Mouse (Mus musculus) heart, embryonic 13.5 days (tissue): Measurements from ENCODE around the gene Edc3. TPM values are rescaled to one million over a fixed set of nuclear protein-coding genes. Genes with fewer than 3 reads are reported as not detected.
"Not testable (repeated sequence)": the region's sequence is repeated elsewhere in the genome, so short reads cannot be mapped to it uniquely, and the experiment has no call there.

ENCODE experiments used
- ATAC-seq: fragments of 200-750 bp; cut with Nextera tagmentation; 2 replicates; pipeline ENCODE4 v1.8.0; 2017; ENCODE audit warnings: moderate TSS enrichment; ENCODE audit not compliant: insufficient number of reproducible peaks, low FRiP score, low TSS enrichment; ENCODE audit errors: extremely low read depth
- H3K27ac ChIP-seq: fragments of 300-500 bp; sonication (generic); replicated peaks from 2 replicates; pipeline ENCODE4 v1.5.1; 2015; ENCODE audit warnings: moderate library complexity, mild to moderate bottlenecking, inconsistent platforms
- H3K27me3 ChIP-seq: fragments of 300-500 bp; sonication (generic); replicated peaks from 2 replicates; pipeline ENCODE4 v1.6.1; 2015; ENCODE audit warnings: mild to moderate bottlenecking, inconsistent platforms
- H3K36me3 ChIP-seq: fragments of 300-500 bp; sonication (generic); 2 replicates; pipeline ENCODE4 v1.6.1; 2015; ENCODE audit warnings: mild to moderate bottlenecking, inconsistent platforms
- H3K4me1 ChIP-seq: fragments of 300-500 bp; sonication (generic); 2 replicates; pipeline ENCODE4 v1.6.1; 2015; ENCODE audit warnings: inconsistent platforms
- H3K4me2 ChIP-seq: fragments of 300-500 bp; sonication (generic); 2 replicates; pipeline ENCODE4 v1.6.1; 2015; ENCODE audit warnings: inconsistent platforms, mild to moderate bottlenecking, moderate library complexity
- H3K4me3 ChIP-seq: fragments of 300-500 bp; sonication (generic); 2 replicates; pipeline ENCODE4 v1.5.1; 2015; ENCODE audit warnings: moderate library complexity, mild to moderate bottlenecking, inconsistent platforms
- H3K9ac ChIP-seq: fragments of 300-500 bp; sonication (generic); 2 replicates; pipeline ENCODE4 v1.6.1; 2015; ENCODE audit warnings: inconsistent platforms, mild to moderate bottlenecking, moderate library complexity
- H3K9me3 ChIP-seq: fragments of 300-500 bp; sonication (generic); 2 replicates; pipeline ENCODE4 v1.6.1; 2016; ENCODE audit warnings: inconsistent platforms
- WGBS: fragments of 180-500 bp; shearing (Covaris S2); methylation state at CpG from one replicate; pipeline ENCODE4 v1.1.7; 2015; ENCODE audit warnings: mixed read lengths; 5-methylcytosine and 5-hydroxymethylcytosine counted together
- polyA plus RNA-seq: library from polyadenylated mRNA; unstranded; fragments of >200 nt; fragmentation: Nextera tagmentation; extraction: Ambion mirVana; gene quantifications from 2 replicates; pipeline ENCODE4 v1.2.1, GENCODE M21; 2015

Edc3 gene
- polyA plus RNA-seq, 1 experiment from 2014 or later, result 16.2 TPM

DNA sequence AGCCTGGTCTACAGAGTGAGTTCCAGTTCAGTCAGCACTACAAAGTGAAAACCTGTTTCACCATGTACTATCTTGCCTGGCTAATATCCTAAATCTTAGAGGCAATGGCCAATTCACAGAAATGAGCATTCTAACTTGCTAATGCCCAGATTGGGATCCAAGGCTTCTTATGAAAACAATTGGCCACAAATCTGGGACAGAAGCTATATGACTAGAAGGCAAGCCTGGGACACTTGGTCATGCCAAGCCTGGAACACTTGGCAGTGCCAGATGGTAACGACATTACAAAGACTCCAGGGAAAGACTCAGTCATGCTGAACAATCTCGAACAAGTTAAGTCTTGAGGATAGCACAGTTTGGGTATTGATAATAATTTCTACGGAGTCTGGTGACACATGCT, 1.8 kb upstream of the Edc3 start:
- peaks cover 16% of the 10 kb centered on the region for H3K4me1 ChIP-seq
- WGBS, result 83% methylated on average over 3 of the region's 3 CpGs
- H3K9ac ChIP-seq, result no peak overlapping the region
- H3K9me3 ChIP-seq, result peaks cover 4% of the 10 kb centered on the region; the same call in 1 of the 2 replicates
- no peaks in the 10 kb centered on the region for H3K27me3 ChIP-seq
- no peak overlapping the region for H3K27ac ChIP-seq
- no peak overlapping the region for H3K4me2 ChIP-seq
- ATAC-seq, result no peak
- H3K4me3 ChIP-seq, result no peak overlapping the region
- peaks cover 2% of the 10 kb centered on the region; the same call in 1 of the 2 replicates for H3K36me3 ChIP-seq

DNA sequence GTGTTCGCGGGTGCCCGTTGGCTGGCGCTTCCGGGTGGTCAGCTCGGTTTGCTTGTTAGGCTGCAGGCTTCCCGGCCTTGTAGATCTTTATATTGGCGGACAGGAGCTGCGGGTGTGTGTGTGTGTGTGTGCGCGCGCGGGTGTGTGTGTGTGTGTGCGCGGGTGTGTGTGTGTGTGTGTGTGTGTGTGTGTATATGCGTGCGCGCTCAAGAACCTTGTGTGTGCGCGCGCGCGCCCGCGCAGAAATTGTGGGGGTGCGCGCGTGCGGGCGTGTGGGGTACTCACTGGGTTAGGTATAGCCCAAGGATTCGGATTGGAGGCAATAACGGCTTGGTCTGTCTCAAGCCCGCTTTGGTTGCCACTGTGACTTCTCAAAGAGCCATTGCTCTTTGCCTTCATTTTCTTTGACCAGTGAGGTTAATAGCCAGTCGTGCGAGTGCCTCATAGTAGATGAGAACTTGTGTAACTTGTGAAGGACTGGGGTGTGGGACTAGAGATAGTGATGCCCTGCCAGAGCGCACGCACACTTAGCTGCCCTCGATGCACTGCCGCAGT, 457 bp downstream of the Edc3 start:
- H3K4me2 ChIP-seq, result peak overlapping the region; percentile 91
- peaks cover 16% of the 10 kb centered on the region for H3K4me1 ChIP-seq
- H3K27me3 ChIP-seq, result no peaks in the 10 kb centered on the region
- H3K27ac ChIP-seq, result peak overlapping the region; percentile 88
- H3K9ac ChIP-seq, result peak overlapping the region; percentile 95
- whole genome bisulfite sequencing, result 2% methylated on average over 38 of the region's 39 CpGs
- H3K4me3 ChIP-seq, result peak overlapping the region; percentile 94
- peak; percentile 59; the same call in 1 of the 2 replicates for ATAC-seq
- peaks cover 23% of the 10 kb centered on the region for H3K36me3 ChIP-seq
- H3K9me3 ChIP-seq, result peaks cover 4% of the 10 kb centered on the region; the same call in 1 of the 2 replicates

DNA sequence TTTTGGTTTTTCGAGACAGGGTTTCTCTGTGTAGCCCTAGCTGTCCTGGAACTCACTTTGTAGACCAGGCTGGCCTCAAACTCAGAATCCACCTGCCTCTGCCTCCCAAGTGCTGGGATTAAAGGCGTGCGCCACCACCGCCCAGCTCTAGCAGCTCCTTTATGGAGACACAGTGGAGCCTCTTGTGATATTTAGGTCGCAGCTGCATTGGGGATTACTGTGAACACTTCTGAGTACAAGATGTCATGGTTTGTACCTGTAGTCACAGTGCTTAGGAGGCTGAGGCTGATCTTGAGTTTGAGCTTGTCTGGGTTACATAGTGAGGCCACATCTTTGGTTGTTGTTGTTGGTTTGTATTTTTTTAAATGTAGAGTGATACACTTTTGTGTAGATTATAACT, 1.9 kb downstream of the Edc3 start:
- Histone ChIP-seq H3K4me1 (peaks cover 16% of the 10 kb centered on the region), H3K36me3 (peaks cover 37% of the 10 kb centered on the region)
- not testable (repeated sequence) for H3K4me3 ChIP-seq, H3K9me3 ChIP-seq, H3K4me2 ChIP-seq, ATAC-seq, H3K27ac ChIP-seq, H3K9ac ChIP-seq, H3K27me3 ChIP-seq
- WGBS, result 80% methylated on average over 5 of the region's 5 CpGs

DNA sequence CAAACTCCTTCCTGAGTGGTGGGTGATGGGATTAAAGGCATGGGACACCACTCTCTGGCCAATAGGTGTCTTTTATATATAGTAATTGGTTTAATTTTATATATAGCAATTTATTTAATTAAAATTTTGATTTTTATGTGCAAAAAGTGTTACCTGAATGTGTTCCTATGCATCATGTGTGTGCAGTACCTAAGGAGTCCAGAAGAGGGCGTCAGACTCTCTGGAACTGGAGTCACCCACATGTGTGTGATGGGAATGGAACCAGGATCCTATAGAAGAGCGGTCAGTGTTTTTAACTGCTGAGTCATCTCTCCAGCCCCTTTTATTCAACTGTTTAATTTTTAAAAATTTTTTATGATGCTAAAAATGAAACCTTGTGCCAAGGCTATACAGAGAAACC, 3.9 kb downstream of the Edc3 start:
- ATAC-seq, result no peak
- 67% methylated on average over 2 of the region's 2 CpGs for WGBS
- H3K4me2 ChIP-seq, result no peak overlapping the region
- no peak overlapping the region for H3K4me3 ChIP-seq
- peaks cover 4% of the 10 kb centered on the region; the same call in 1 of the 2 replicates for H3K9me3 ChIP-seq
- peaks cover 57% of the 10 kb centered on the region for H3K36me3 ChIP-seq
- no peak overlapping the region for H3K9ac ChIP-seq
- peaks cover 16% of the 10 kb centered on the region for H3K4me1 ChIP-seq
- H3K27ac ChIP-seq, result no peak overlapping the region
- H3K27me3 ChIP-seq, result no peaks in the 10 kb centered on the region

DNA sequence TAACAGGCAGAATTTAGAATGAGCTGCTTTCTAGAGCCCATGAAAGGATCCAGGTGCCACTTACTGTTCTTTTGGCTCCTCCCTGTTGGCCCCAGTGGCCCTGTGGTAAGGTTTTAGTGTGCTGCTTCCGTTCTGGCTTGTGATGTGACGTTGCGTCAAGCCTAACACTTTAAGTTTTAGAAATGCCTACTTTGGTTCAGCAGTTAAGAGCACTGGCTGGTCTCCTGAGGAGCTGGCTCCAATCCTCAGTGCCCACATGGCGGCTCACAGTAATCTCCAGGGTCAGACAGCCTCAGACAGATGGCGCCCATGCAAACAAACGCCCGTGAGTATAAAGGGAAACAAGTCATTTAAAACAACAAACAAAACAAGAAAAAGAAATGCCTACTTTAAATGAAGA, 10.1 kb downstream of the Edc3 start:
- no peak overlapping the region for H3K4me2 ChIP-seq
- peaks cover 76% of the 10 kb centered on the region for H3K36me3 ChIP-seq
- no peaks in the 10 kb centered on the region for H3K9me3 ChIP-seq
- H3K27ac ChIP-seq, result no peak overlapping the region
- H3K9ac ChIP-seq, result no peak overlapping the region
- peaks cover 11% of the 10 kb centered on the region for H3K4me1 ChIP-seq
- no peak overlapping the region for H3K4me3 ChIP-seq
- ATAC-seq, result no peak
- no peaks in the 10 kb centered on the region for H3K27me3 ChIP-seq
- 92% methylated on average over 7 of the region's 7 CpGs for WGBS

DNA sequence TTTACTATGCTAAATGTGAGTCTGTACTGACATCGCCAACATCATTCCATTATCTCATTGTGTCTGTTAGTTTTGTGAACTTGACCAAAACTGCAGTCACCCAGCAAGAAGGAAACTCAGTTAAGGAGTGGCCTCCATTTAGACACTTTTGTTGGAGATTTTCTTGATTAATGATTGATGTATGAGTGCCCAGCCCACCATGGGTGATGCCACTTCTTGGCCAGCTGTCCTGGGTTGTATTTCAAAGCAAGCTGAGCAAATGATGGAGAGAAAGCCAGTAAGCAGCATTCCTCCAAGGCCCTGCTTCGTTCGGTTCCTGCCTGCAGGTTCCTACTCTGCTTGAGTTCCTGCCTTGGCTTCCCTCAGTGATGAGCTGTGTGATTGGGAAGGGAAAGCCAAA, 12.4 kb downstream of the Edc3 start:
- 92% methylated on average over 3 of the region's 3 CpGs for WGBS
- Histone ChIP-seq H3K9me3 (no peaks in the 10 kb centered on the region), H3K4me1 (peaks cover 20% of the 10 kb centered on the region), H3K27ac (no peak overlapping the region), H3K4me3 (no peak overlapping the region), H3K27me3 (no peaks in the 10 kb centered on the region), H3K4me2 (no peak overlapping the region), H3K9ac (no peak overlapping the region), H3K36me3 (peaks cover 64% of the 10 kb centered on the region)
- ATAC-seq, result no peak

DNA sequence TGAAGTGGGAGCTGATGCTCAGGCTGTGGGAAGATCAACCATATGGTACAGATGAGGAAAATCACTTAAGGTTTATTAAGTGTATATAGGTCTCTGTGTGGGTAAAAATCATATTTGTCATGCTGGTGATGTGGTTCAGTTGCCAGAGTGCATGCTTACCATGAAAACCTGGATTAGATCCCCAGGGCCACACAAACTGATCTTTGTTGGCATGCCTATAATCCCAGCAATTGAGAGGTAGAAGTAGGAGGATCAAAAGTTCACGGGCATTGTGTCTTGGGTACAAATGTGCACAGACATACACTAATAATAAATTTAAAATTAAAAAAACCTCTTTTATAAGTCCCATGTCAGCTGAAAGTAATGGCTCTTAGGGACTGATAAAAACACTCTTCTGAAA, 14.0 kb downstream of the Edc3 start:
- Histone ChIP-seq H3K36me3 (peaks cover 63% of the 10 kb centered on the region), H3K9me3 (no peaks in the 10 kb centered on the region), H3K4me3 (no peak overlapping the region), H3K9ac (no peak overlapping the region), H3K4me1 (peaks cover 29% of the 10 kb centered on the region), H3K4me2 (no peak overlapping the region), H3K27ac (no peak overlapping the region), H3K27me3 (no peaks in the 10 kb centered on the region)
- ATAC-seq, result no peak
- WGBS, result 78% methylated on average over 1 of the region's 1 CpGs

DNA sequence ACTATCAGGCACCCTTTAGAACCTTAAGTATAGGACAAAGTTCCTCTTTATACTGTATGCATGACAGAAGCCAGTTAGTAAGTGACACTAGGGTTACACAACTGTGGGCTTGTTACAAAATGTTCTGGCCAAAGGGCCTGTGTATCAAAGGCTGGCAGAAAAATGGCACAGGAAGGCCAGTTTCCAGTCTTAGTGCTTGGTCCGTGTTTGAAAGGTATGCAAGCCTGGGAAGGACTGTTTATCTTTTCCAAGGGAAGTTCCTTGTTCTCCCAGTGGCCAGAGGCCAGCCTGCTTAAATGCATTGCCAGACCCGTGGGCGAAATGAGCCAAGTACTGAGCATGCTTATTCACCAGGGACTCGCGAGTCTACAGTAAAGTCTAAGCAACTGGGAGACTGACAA, 15.0 kb downstream of the Edc3 start:
- peaks cover 29% of the 10 kb centered on the region for H3K4me1 ChIP-seq
- peak overlapping the region; percentile 29 for H3K27ac ChIP-seq
- 43% methylated on average over 5 of the region's 5 CpGs for WGBS
- H3K4me2 ChIP-seq, result no peak overlapping the region
- H3K9ac ChIP-seq, result no peak overlapping the region
- peaks cover 63% of the 10 kb centered on the region for H3K36me3 ChIP-seq
- no peaks in the 10 kb centered on the region for H3K27me3 ChIP-seq
- no peaks in the 10 kb centered on the region for H3K9me3 ChIP-seq
- no peak; the same call in 1 of the 2 replicates for ATAC-seq
- no peak overlapping the region for H3K4me3 ChIP-seq

DNA sequence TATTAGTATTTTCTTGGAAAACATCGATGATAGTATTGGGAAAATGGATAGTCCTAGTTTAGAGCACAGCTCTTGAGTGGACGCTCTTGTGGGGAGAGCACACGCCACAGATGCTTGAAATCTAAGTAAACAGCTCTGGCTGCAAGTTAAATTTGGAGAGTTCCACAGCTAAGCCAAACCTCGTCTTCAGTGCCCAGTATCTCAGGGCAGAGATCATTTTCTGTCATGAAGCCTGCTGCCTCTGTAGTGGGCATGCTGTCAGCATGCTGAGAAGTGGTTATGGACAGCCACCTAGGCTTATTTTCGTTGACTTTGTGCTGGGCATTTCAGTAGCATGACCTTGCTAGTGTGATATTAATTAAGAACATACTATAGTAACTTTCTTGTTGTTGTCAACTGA, 15.5 kb downstream of the Edc3 start:
- Histone ChIP-seq H3K27me3 (no peaks in the 10 kb centered on the region), H3K9ac (no peak overlapping the region), H3K4me2 (no peak overlapping the region), H3K36me3 (peaks cover 59% of the 10 kb centered on the region), H3K4me1 (peaks cover 29% of the 10 kb centered on the region), H3K9me3 (no peaks in the 10 kb centered on the region), H3K27ac (0 out of 2 replicates have a peak overlapping the region, but pooled peaks have one; percentile 29), H3K4me3 (no peak overlapping the region)
- 69% methylated on average over 5 of the region's 5 CpGs for WGBS
- ATAC-seq, result no peak

DNA sequence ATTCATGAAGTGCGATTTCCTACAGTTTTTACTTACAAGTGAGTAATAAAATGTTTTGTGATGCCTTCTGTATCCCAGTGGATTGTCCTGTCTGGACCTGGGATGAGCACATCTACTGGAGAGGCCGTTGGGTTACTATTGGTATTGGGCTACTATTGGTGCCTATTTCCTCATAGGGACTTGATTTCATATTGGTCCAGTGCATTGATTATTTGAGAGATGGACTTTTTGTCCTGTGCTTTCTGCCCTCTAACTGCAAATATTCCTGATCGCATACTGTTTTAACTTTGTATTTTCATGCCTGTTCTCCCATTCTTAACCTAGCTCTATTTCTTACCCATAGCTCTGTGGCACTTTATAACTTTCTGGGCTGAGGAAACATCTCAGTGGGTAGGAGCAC, 16.4 kb downstream of the Edc3 start:
- Histone ChIP-seq H3K9ac (no peak overlapping the region), H3K4me1 (peaks cover 29% of the 10 kb centered on the region), H3K27ac (no peak overlapping the region), H3K36me3 (peaks cover 60% of the 10 kb centered on the region), H3K4me3 (no peak overlapping the region), H3K27me3 (no peaks in the 10 kb centered on the region), H3K4me2 (no peak overlapping the region), H3K9me3 (no peaks in the 10 kb centered on the region)
- WGBS, result 94% methylated on average over 3 of the region's 3 CpGs
- no peak for ATAC-seq

DNA sequence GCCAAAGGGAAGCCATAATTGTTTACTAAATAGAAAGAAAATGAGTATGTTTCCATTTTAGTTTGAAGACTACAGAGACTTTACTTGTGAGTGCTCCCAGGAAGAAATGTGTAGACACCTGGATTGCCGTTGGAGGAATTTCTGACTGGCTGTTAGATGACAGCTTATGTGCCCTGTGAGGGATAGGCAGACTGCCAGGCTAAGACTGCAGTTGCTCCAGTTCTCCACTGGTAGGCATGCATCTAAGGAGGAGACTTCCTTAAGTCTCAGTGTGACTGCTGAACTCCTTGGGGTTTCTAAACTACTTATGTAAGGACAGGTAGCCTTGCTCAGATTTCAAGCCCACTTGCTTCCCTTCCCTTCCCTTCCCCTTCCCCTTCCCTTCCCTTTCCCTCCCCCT, 20.0 kb downstream of the Edc3 start:
- peaks cover 18% of the 10 kb centered on the region for H3K4me1 ChIP-seq
- no peaks in the 10 kb centered on the region for H3K9me3 ChIP-seq
- WGBS, result 92% methylated on average over 1 of the region's 1 CpGs
- H3K36me3 ChIP-seq, result peaks cover 62% of the 10 kb centered on the region
- H3K9ac ChIP-seq, result no peak overlapping the region
- H3K4me2 ChIP-seq, result no peak overlapping the region
- ATAC-seq, result no peak
- no peak overlapping the region for H3K4me3 ChIP-seq
- no peaks in the 10 kb centered on the region for H3K27me3 ChIP-seq
- no peak overlapping the region for H3K27ac ChIP-seq

DNA sequence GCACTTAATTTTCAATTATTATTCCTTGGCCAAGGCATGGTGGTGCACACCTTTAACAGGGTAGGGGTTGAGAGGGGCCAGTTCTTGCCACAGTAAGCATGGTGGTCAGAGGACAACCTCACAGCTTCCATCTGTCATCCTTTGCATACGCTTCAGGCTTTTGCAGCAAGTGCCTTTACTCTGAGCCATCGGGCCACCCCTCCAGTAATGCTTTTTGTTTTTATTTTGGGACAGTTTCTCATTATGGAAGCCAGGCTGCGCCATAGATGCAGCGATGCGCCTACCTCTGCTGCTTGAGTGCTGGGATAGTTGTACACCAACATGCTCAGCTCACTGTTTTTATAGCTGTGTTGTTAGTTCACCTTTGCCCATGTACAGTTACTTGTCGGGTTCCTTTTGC, 25.3 kb downstream of the Edc3 start:
- H3K4me1 ChIP-seq, result peaks cover 8% of the 10 kb centered on the region
- no peak overlapping the region for H3K9ac ChIP-seq
- H3K4me2 ChIP-seq, result no peak overlapping the region
- no peaks in the 10 kb centered on the region for H3K9me3 ChIP-seq
- no peak for ATAC-seq
- no peaks in the 10 kb centered on the region for H3K27me3 ChIP-seq
- peaks cover 54% of the 10 kb centered on the region for H3K36me3 ChIP-seq
- 95% methylated on average over 6 of the region's 6 CpGs for WGBS
- H3K4me3 ChIP-seq, result no peak overlapping the region
- H3K27ac ChIP-seq, result no peak overlapping the region
